ENCODE assay signal across 22 mouse cellular contexts in genomic region chr12:102776035-102776434, GRCm38 (mm10). TPM values are rescaled to one million over a fixed set of nuclear protein-coding genes. Genes with fewer than 3 reads are reported as not detected.
"Had no signal": no experiment of that assay in that cellular context is flagged by ENCODE, and none has a peak within 500 bp of the region (broad histone marks: within the 10 kb centered on the region; RNA-seq: fewer than 3 reads in every experiment).

No protein-coding gene starts in this region.

- DNase-seq: cerebellum, adult 8-10 months; cerebellum, adult 9-10 months; cerebellum, adult 9-11 months; cerebellum, postnatal 10 days; cerebellum, postnatal 14 days; cerebellum, postnatal 25 days; cerebellum, postnatal 36 days; embryo, embryonic 11 days; forebrain, postnatal 0 days; gastrocnemius, adult 2 months; gastrocnemius, postnatal 10 days; gastrocnemius, postnatal 14 days; gastrocnemius, postnatal 25 days; gastrocnemius, postnatal 36 days; heart, adult 18-20 months; heart, adult 2 months had no signal

RNA-seq across cellular contexts. Expression of gene Gm28051, which starts 18.5 kb away (rescaled TPM):
- total RNA-seq: common myeloid progenitor, adult 5-6 weeks; forebrain, postnatal 0 days; gastrocnemius, adult 18-20 months; gastrocnemius, adult 2 months; gastrocnemius, adult 8-10 months; gastrocnemius, postnatal 10 days; gastrocnemius, postnatal 14 days; gastrocnemius, postnatal 25 days; gastrocnemius, postnatal 36 days; gastrocnemius, postnatal 4 days; granulocyte monocyte progenitor cell, adult 5-6 weeks; heart, adult 18-20 months; heart, adult 2 months; heart, adult 8-10 months had no signal
